Mouse (Mus musculus) liver, postnatal 0 days (tissue): ENCODE results near the gene Nav2.

ENCODE experiments used
- CTCF ChIP-seq: sonication (generic); IDR thresholded peaks from 2 replicates; pipeline ENCODE4 v1.5.1; 2016; ENCODE audit warnings: antibody characterized with exemption, low read depth
- EP300 ChIP-seq: IDR thresholded peaks from 2 replicates; pipeline ENCODE4 v1.6.1; 2016; ENCODE audit warnings: antibody characterized with exemption, low read depth, mild to moderate bottlenecking

GRCm38 (mm10) chr7:49437901-49438300, 529.4 kb downstream of the Nav2 start:
- TF ChIP-seq CTCF, result no peak
- TF ChIP-seq EP300, result no peak
